Comparison of ENCODE assay signal across 8 mouse cellular contexts in the genomic region with DNA sequence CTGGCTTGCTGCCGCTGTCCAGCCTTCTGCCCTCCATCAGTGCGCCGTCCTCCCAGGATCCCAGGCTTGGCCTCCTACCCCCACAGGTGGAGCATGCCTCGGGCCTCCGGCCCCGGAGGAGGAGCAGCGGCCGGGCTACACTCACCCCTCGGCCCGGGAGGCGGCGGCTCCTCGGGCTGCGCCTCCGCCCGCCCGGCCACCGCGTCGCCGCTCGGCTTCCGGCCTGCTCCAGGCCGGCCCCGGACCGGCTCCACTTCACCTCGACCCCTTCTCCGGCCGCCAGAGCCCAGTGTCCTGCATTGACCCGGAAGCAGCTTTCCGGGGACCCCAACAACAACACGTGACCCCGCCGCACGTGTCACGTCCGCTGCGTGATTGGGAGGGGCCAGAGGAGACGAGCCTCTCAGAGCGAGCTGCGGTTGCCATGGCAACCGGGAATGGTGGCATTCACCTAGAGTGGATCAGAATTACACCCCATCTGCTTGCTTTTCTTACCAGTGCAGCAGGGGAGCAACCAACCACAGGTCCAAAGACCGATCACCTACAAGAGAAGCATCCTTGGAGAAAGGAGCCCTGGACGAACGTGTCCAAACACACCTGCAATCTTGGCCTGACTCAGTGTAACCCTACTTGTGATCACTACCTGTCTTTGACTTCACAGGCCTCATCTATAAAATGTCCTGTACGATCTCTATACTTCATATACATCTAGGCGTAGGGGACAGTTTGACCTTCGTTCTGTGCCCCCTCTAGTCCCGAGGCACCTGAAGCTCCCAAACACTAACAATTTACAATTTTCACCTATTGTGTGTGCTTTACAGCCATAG. TPM values are rescaled to one million over a fixed set of nuclear protein-coding genes. Genes with fewer than 3 reads are reported as not detected.
DNase-seq lines count a peak whose midpoint lies in the region; ATAC-seq lines count a peak whose summit lies in the region.

No protein-coding gene starts in this region.

- ATAC-seq in megakaryocyte, adult 5-6 weeks (ENCODE audit: poor library complexity, severe bottlenecking) = peak; percentile 68

- DNase-seq in adrenal gland, adult (ENCODE audit: inconsistent age in 2 of 2, low spot score in 1 of 2) = peak; percentile 95 to 97
- DNase-seq in embryo, embryonic 10 days (ENCODE audit: low spot score) = peak; percentile 99
- DNase-seq in gastrocnemius, postnatal 10 days = peak; percentile 86
- DNase-seq in induced T-regulatory cell, adult 2 months (ENCODE audit: low read depth) = peak; percentile 96
- peak; percentile 86 to 95 for DNase-seq in left cerebral cortex, adult 8-10 months (ENCODE audit: low spot score in 2 of 2)
- peak; percentile 96 for DNase-seq in right cerebral cortex, adult 18-20 months
- DNase-seq in urinary bladder, adult 2 months (ENCODE audit: low spot score) = peak; percentile 70

RNA-seq across cellular contexts. Expression of gene Tbcel, which starts 35.5 kb away (rescaled TPM):
- total RNA-seq in gastrocnemius, postnatal 10 days (2021) = 10 to 100 TPM; 23.1 to 23.9 TPM
- total RNA-seq in left cerebral cortex, adult 8-10 months (2022) = 10 to 100 TPM; 51.2 to 56.9 (median 51.6) TPM
- total RNA-seq in megakaryocyte, adult 5-6 weeks (2015) = 10.1 and 10.5 TPM in 2 replicates
- 13.2 and 15.0 TPM in 2 replicates for total RNA-seq in megakaryocyte, adult 5-6 weeks (2017)
- polyA plus RNA-seq in urinary bladder, adult 2 months (2012; rRNA removed) = 19.9 and 22.6 TPM in 2 replicates

Comparison
In these comparisons a context has a peak if more than half of its experiments do, and no peak if none do; other contexts are left out.
1. Peak in every context shown above with its lines: DNase-seq and ATAC-seq.